Mouse (Mus musculus): ENCODE data around the gene Kazn.

Gene Kazn

GRCm38 (mm10) chr4:142053661-142054448 lies 185.3 kb downstream of the Kazn start:
- DNase-seq (ENCODE audit: low read depth): no peak

- no peak for DNase-seq (ENCODE audit: low read depth)
Observed at GRCm38 (mm10) chr4:142053261-142053660, 185.9 kb downstream of the Kazn start.

GRCm38 (mm10) chr4:142052391-142053132 lies 186.6 kb downstream of the Kazn start:
- DNase-seq (ENCODE audit: low read depth): no peak
